Mouse (Mus musculus) liver, embryonic 15.5 days (tissue): ENCODE measurements at regions not wholly inside any gene's neighbourhood (a gene's known extent, or its start where the extent isn't known, plus 50 kb on each side); places are given as distances from the start of the nearest gene placed in this dataset.
"Not testable (repeated sequence)": the region's sequence is repeated elsewhere in the genome, so short reads cannot be mapped to it uniquely, and the experiment has no call there.

Source experiments
- ATAC-seq: fragments of 200-750 bp; cut with Nextera tagmentation; 2 replicates; pipeline ENCODE4 v1.8.0; 2017; ENCODE audit warnings: moderate number of reproducible peaks, mild to moderate bottlenecking, moderate library complexity; ENCODE audit not compliant: insufficient read depth
- H3K27ac ChIP-seq: fragments of 300-500 bp; sonication (generic); replicated peaks from 2 replicates; pipeline ENCODE4 v1.5.1; 2015; ENCODE audit warnings: mild to moderate bottlenecking, inconsistent platforms
- H3K27me3 ChIP-seq: fragments of 300-500 bp; sonication (generic); 2 replicates; pipeline ENCODE4 v1.6.1; 2015; ENCODE audit warnings: mild to moderate bottlenecking, inconsistent platforms
- H3K36me3 ChIP-seq: fragments of 300-500 bp; sonication (generic); replicated peaks from 2 replicates; pipeline ENCODE4 v1.6.1; 2015; ENCODE audit warnings: moderate library complexity, mild to moderate bottlenecking, inconsistent platforms
- H3K4me1 ChIP-seq: fragments of 300-500 bp; sonication (generic); replicated peaks from 2 replicates; pipeline ENCODE4 v1.6.1; 2015; ENCODE audit warnings: inconsistent platforms
- H3K4me2 ChIP-seq: fragments of 300-500 bp; sonication (generic); 2 replicates; pipeline ENCODE4 v1.6.1; 2015; ENCODE audit warnings: moderate library complexity, mild to moderate bottlenecking, inconsistent platforms
- H3K4me3 ChIP-seq: fragments of 300-500 bp; sonication (generic); replicated peaks from 2 replicates; pipeline ENCODE4 v1.5.1; 2015; ENCODE audit warnings: mild to moderate bottlenecking, inconsistent platforms
- H3K9ac ChIP-seq: fragments of 300-500 bp; sonication (generic); 2 replicates; pipeline ENCODE4 v1.6.1; 2015; ENCODE audit warnings: moderate library complexity, mild to moderate bottlenecking, inconsistent platforms
- H3K9me3 ChIP-seq: fragments of 300-500 bp; sonication (generic); replicated peaks from 2 replicates; pipeline ENCODE4 v1.6.1; 2016; ENCODE audit warnings: inconsistent platforms
- WGBS: fragments of 180-500 bp; shearing (Covaris S2); methylation state at CpG from one replicate; pipeline ENCODE4 v1.1.7; 2015; ENCODE audit warnings: mixed read lengths; ENCODE audit not compliant: insufficient replicate concordance; 5-methylcytosine and 5-hydroxymethylcytosine counted together

DNA sequence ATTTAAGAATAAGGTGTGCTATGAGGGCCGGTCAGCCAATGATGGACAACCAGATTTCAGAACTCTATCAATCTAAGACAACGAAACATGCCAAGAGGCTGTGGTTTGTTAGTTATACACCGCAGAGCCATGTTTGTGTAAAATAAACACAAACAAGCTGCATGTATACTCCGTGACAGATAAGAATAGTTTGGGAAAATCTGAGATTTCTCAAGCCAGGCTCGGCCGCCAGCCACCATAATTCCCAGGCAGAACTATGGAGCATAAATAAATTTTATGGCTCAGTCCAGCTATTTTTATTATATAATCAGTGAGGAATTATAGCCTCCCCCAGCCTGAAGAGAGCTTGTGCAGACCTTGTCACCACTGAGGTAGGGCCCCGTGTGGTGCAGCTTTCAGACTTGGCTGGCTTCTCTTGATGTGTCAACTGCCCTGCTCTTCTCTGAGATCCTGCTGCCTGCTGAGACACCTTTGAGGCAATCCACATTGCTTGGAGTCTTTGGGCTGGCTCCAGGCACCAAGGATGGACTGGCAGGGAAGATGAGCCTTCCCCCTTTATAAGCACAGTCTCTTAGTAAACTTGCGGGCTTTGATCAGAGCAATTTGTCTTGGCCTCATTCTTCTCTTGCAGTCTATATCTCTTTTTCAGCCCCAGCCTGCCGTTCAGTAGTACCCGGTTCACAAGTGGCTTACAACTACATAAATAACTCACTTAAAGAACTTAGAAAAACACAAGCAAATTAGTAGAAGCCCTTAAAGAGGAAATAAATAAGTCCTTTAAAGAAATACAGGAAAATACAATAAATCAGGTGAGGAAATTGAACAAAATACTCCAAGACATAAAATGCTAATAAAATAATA is 1123.0 kb upstream of the Kcnd2 start:
- 65% methylated on average over 10 of the region's 10 CpGs for WGBS
- Histone ChIP-seq H3K27me3 (no peaks in the 10 kb centered on the region), H3K9me3 (no peaks in the 10 kb centered on the region), H3K9ac (no peak overlapping the region), H3K27ac (no peak overlapping the region), H3K4me2 (no peak overlapping the region), H3K4me3 (no peak overlapping the region), H3K36me3 (no peaks in the 10 kb centered on the region), H3K4me1 (no peaks in the 10 kb centered on the region)
- no peak for ATAC-seq

DNA sequence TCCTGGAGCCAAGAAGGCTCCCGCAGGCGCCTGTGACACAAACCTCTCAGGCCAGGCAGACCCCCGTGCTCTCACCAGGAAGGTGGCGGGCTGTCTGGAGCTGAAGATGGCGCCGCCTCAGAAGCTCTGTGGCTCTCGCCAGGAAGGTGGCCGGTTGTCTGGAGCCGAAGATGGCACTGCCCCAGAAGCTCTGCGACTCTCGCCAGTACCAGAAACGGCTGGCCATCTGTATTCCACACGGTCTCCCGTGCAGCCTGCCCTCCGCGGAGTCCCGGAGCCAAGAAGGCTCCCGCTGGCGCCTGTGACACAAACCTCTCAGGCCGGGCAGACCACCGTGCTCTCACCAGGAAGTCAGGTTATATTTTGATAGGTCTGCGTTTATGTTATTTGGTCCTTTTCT is 1081.3 kb upstream of the Kcnd2 start:
- not testable (repeated sequence) for H3K9ac ChIP-seq, H3K9me3 ChIP-seq, H3K4me2 ChIP-seq, H3K4me1 ChIP-seq, H3K27me3 ChIP-seq, ATAC-seq, H3K36me3 ChIP-seq, H3K4me3 ChIP-seq, H3K27ac ChIP-seq
- 79% methylated on average over 22 of the region's 22 CpGs for WGBS

DNA sequence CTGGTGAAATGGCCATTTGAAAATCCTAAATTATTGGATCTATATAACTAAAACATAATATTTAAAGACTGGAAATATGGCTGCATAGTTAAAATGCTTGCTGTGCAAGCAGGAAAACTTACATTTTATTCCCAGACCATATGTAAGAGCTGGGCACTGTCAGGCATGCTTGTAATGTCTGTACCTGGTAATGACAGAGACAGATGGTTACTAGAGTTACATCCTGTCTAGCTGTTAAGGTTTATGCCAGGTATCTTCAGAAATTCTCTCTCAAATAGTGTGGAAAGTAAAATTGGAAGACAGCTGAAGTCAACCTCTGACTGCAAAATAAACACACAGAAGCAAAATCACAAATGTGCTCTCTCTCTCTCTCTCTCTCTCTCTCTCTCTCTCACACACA is 1077.8 kb upstream of the Kcnd2 start:
- no peaks in the 10 kb centered on the region for H3K36me3 ChIP-seq
- no peaks in the 10 kb centered on the region for H3K27me3 ChIP-seq
- H3K27ac ChIP-seq, result no peak overlapping the region
- H3K4me1 ChIP-seq, result no peaks in the 10 kb centered on the region
- no peak for ATAC-seq
- H3K9me3 ChIP-seq, result no peaks in the 10 kb centered on the region
- no peak overlapping the region for H3K4me3 ChIP-seq
- H3K9ac ChIP-seq, result no peak overlapping the region
- H3K4me2 ChIP-seq, result no peak overlapping the region
